Mouse (Mus musculus) neural tube, embryonic 11.5 days (tissue): ENCODE data around the gene Ankrd52. TPM values are rescaled to one million over a fixed set of nuclear protein-coding genes. Genes with fewer than 3 reads are reported as not detected.

ENCODE experiments used
- ATAC-seq: fragments of 200-750 bp; cut with Nextera tagmentation; 2 replicates; pipeline ENCODE4 v1.8.0; 2017; ENCODE audit warnings: moderate number of reproducible peaks, mild to moderate bottlenecking, moderate TSS enrichment, moderate library complexity; ENCODE audit not compliant: insufficient read depth, low FRiP score, low TSS enrichment
- DNase-seq: peaks from one replicate; pipeline ENCODE4 v3.0.0-alpha.2; 2015; ENCODE audit warnings: low spot score
- H3K27ac ChIP-seq: fragments of 300-500 bp; sonication (generic); 2 replicates; pipeline ENCODE4 v1.5.1; 2014; ENCODE audit warnings: low read depth, mild to moderate bottlenecking, low read length
- H3K27me3 ChIP-seq: fragments of 300-500 bp; sonication (generic); 2 replicates; pipeline ENCODE4 v1.6.1; 2014; ENCODE audit warnings: mild to moderate bottlenecking, low read length, mixed read lengths; ENCODE audit not compliant: control insufficient read depth, insufficient read depth
- H3K36me3 ChIP-seq: fragments of 300-500 bp; sonication (generic); 2 replicates; pipeline ENCODE4 v1.6.1; 2014; ENCODE audit warnings: mild to moderate bottlenecking, low read length, moderate library complexity, mixed read lengths; ENCODE audit not compliant: control insufficient read depth, insufficient read depth
- H3K4me1 ChIP-seq: fragments of 300-500 bp; sonication (generic); 2 replicates; pipeline ENCODE4 v1.6.1; 2014; ENCODE audit warnings: low read length, mixed read lengths; ENCODE audit not compliant: control insufficient read depth, insufficient read depth
- H3K4me2 ChIP-seq: fragments of 300-500 bp; sonication (generic); 2 replicates; pipeline ENCODE4 v1.6.1; 2014; ENCODE audit warnings: low read depth, mild to moderate bottlenecking, moderate library complexity
- H3K4me3 ChIP-seq: fragments of 300-500 bp; sonication (generic); 2 replicates; pipeline ENCODE4 v1.5.1; 2014; ENCODE audit warnings: low read depth, low read length
- H3K9ac ChIP-seq: fragments of 300-500 bp; sonication (generic); 2 replicates; pipeline ENCODE4 v1.6.1; 2014; ENCODE audit warnings: mild to moderate bottlenecking, low read length
- H3K9me3 ChIP-seq: fragments of 300-500 bp; sonication (generic); 2 replicates; pipeline ENCODE4 v1.6.1; 2016; ENCODE audit warnings: low read length; ENCODE audit not compliant: control insufficient read depth
- WGBS: fragments of 180-500 bp; shearing (Covaris S2); extraction: QIAGEN DNeasy Blood & Tissue Kit; methylation state at CpG from one replicate; pipeline ENCODE4 v1.1.7; 2014; 5-methylcytosine and 5-hydroxymethylcytosine counted together
- polyA plus RNA-seq: library from polyadenylated mRNA; unstranded; fragments of >200 nt; fragmentation: Nextera tagmentation; extraction: Ambion mirVana; gene quantifications from 2 replicates; pipeline ENCODE4 v1.2.1, GENCODE M21; 2014

Gene Ankrd52
- polyA plus RNA-seq, 1 experiment from 2014 or later = 9.5 TPM

GRCm38 (mm10) chr10:128435186-128435823 is 58.4 kb downstream of the Ankrd52 start:
- H3K9ac ChIP-seq = no peak overlapping the region
- H3K4me1 ChIP-seq = no peaks in the 10 kb centered on the region
- no peaks in the 10 kb centered on the region for H3K27me3 ChIP-seq
- DNase-seq (no peak), ATAC-seq (no peak)
- no peak overlapping the region for H3K27ac ChIP-seq
- 87% methylated on average over 17 of the region's 17 CpGs for WGBS
- no peak overlapping the region for H3K4me3 ChIP-seq
- no peak overlapping the region for H3K4me2 ChIP-seq
- H3K9me3 ChIP-seq = no peaks in the 10 kb centered on the region
- H3K36me3 ChIP-seq = peaks cover 26% of the 10 kb centered on the region

DNA sequence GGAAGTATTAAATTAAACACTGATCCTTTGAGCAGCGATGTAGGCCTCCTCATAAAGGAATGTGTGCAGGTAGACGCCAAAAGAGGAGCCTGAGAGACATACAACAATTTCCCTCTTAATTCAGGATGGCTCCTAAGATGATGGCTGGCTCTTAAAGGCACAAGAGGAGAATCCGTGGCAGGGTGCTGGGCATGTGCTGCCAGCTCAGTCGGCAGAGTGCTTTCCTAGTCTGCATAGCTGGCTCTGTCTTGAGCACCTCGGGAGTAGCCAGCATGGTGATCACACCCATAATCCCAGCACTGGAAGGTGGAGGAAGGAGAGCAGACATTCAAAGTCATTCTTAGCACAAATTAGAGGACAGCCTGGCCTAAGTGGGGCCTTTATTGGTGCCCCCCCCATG is 59.0 kb downstream of the Ankrd52 start:
- Histone ChIP-seq H3K4me3 (no peak overlapping the region), H3K9ac (no peak overlapping the region), H3K4me2 (no peak overlapping the region), H3K4me1 (no peaks in the 10 kb centered on the region), H3K27me3 (no peaks in the 10 kb centered on the region), H3K9me3 (no peaks in the 10 kb centered on the region), H3K36me3 (peaks cover 26% of the 10 kb centered on the region), H3K27ac (no peak overlapping the region)
- WGBS = 89% methylated on average over 5 of the region's 5 CpGs
- ATAC-seq = no peak
- DNase-seq = no peak

GRCm38 (mm10) chr10:128436376-128436775 is 59.5 kb downstream of the Ankrd52 start:
- no peak overlapping the region for H3K9ac ChIP-seq
- H3K4me3 ChIP-seq = no peak overlapping the region
- ATAC-seq (no peak), DNase-seq (no peak)
- no peaks in the 10 kb centered on the region for H3K4me1 ChIP-seq
- no peak overlapping the region for H3K27ac ChIP-seq
- H3K36me3 ChIP-seq = peaks cover 26% of the 10 kb centered on the region
- H3K9me3 ChIP-seq = no peaks in the 10 kb centered on the region
- no peak overlapping the region for H3K4me2 ChIP-seq
- H3K27me3 ChIP-seq = no peaks in the 10 kb centered on the region
- 95% methylated on average over 8 of the region's 8 CpGs for WGBS

- Histone ChIP-seq H3K9ac (no peak overlapping the region), H3K4me2 (no peak overlapping the region), H3K27ac (no peak overlapping the region), H3K9me3 (no peaks in the 10 kb centered on the region), H3K27me3 (no peaks in the 10 kb centered on the region), H3K36me3 (peaks cover 26% of the 10 kb centered on the region), H3K4me3 (no peak overlapping the region), H3K4me1 (no peaks in the 10 kb centered on the region)
- WGBS = 67% methylated on average over 10 of the region's 10 CpGs
- DNase-seq = no peak
- no peak for ATAC-seq
Observed at GRCm38 (mm10) chr10:128438675-128439279, 61.9 kb downstream of the Ankrd52 start.

DNA sequence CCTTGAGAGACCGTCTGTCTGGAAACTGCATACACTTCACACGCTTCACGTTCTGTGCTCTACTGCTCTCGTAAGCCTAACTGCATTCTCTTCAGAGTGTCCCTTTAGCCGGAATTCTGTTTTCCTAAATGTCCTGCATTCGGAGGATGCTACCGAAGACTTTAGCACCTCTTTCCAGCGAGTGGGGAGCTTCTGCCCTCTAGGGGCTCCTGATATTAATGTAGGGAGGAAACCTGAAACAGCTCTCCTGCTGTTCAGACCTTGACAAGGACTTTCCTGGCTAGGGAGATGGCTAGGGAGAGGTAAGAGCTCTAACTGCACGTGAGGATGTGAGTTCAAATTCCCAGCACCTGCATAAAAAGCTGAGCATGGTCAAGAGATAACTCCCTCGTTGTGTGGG is 63.5 kb downstream of the Ankrd52 start:
- Histone ChIP-seq H3K4me1 (no peaks in the 10 kb centered on the region), H3K4me2 (no peak overlapping the region), H3K36me3 (peaks cover 23% of the 10 kb centered on the region), H3K27me3 (no peaks in the 10 kb centered on the region), H3K9me3 (no peaks in the 10 kb centered on the region), H3K27ac (no peak overlapping the region), H3K9ac (no peak overlapping the region), H3K4me3 (no peak overlapping the region)
- ATAC-seq (no peak), DNase-seq (no peak)
- WGBS = 63% methylated on average over 10 of the region's 10 CpGs

DNA sequence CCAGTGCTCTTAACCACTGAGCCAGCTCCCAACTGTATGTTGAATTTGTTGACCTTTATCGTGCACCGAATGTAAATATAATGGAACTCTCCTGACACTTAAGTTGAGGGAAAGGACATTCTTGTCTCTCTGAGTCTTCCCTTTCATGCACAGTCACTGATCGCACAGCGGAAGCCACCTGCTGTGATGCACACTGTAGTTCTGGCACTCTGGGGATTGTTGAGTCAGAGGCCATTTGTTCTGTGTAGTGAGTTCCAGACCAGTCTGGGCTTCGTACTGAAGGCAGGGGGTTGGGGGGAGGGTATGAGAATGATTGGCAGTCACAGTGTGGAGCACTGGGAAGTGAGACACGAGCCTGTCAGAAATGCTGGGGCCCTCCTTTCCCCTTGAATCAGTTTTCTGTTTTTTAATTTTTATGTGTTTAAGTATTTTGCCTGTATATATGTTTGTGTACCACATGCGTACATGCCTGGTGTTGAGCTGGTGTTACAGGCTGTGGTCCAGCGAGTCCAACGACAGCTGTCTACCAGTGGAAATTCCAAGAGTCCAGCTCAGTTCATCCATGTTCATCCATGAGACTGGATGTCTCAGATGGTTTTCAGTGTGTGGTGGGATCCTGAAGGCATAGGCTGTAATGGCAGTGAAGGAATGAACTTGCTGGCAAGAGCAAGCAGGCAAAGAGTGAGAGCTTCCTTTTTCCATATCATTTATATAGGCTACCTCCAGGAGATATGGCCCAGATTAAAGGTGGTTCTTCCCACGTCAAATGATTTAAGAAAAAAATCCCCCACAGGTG is 64.6 kb downstream of the Ankrd52 start:
- no peak overlapping the region for H3K4me3 ChIP-seq
- peaks cover 18% of the 10 kb centered on the region for H3K36me3 ChIP-seq
- DNase-seq = no peak
- H3K27me3 ChIP-seq = no peaks in the 10 kb centered on the region
- H3K4me2 ChIP-seq = no peak overlapping the region
- WGBS = 89% methylated on average over 10 of the region's 10 CpGs
- no peak overlapping the region for H3K9ac ChIP-seq
- ATAC-seq = no peak
- no peak overlapping the region for H3K27ac ChIP-seq
- H3K4me1 ChIP-seq = no peaks in the 10 kb centered on the region
- no peaks in the 10 kb centered on the region for H3K9me3 ChIP-seq

GRCm38 (mm10) chr10:128442718-128443117 is 65.8 kb downstream of the Ankrd52 start:
- WGBS = 84% methylated on average over 1 of the region's 1 CpGs
- DNase-seq = no peak

GRCm38 (mm10) chr10:128444354-128444753 is 67.4 kb downstream of the Ankrd52 start:
- Histone ChIP-seq H3K27ac (no peak overlapping the region), H3K27me3 (no peaks in the 10 kb centered on the region), H3K36me3 (no peaks in the 10 kb centered on the region), H3K9ac (no peak overlapping the region), H3K9me3 (no peaks in the 10 kb centered on the region), H3K4me1 (no peaks in the 10 kb centered on the region), H3K4me3 (no peak overlapping the region), H3K4me2 (no peak overlapping the region)
- DNase-seq (no peak), ATAC-seq (no peak)
- 75% methylated on average over 6 of the region's 6 CpGs for WGBS

More at GRCm38 (mm10) chr10:128442718-128443117, 65.8 kb downstream of the Ankrd52 start:
- H3K4me2 ChIP-seq = no peak overlapping the region
- no peaks in the 10 kb centered on the region for H3K9me3 ChIP-seq
- H3K9ac ChIP-seq = no peak overlapping the region
- H3K27ac ChIP-seq = no peak overlapping the region
- no peaks in the 10 kb centered on the region for H3K4me1 ChIP-seq
- H3K27me3 ChIP-seq = no peaks in the 10 kb centered on the region
- peaks cover 10% of the 10 kb centered on the region for H3K36me3 ChIP-seq
- H3K4me3 ChIP-seq = no peak overlapping the region
- ATAC-seq = no peak
